Mouse (Mus musculus): Measurements from ENCODE around the gene Nqo2. TPM values are rescaled to one million over a fixed set of nuclear protein-coding genes. Genes with fewer than 3 reads are reported as not detected.

Gene Nqo2
- polyA plus RNA-seq, 1 experiment from 2014 or later: 26.4 TPM

GRCm38 (mm10) chr13:33951308-33952074, 13.0 kb upstream of the Nqo2 start:
- H3K4me2 ChIP-seq: no peak overlapping the region
- WGBS: 86% methylated on average over 4 of the region's 4 CpGs
- no peaks in the 10 kb centered on the region for H3K4me1 ChIP-seq
- H3K4me3 ChIP-seq (replicated peaks): no peak overlapping the region
- H3K36me3 ChIP-seq: no peaks in the 10 kb centered on the region
- H3K9me3 ChIP-seq: no peaks in the 10 kb centered on the region
- H3K9ac ChIP-seq: no peak overlapping the region
- no peak overlapping the region for H3K27ac ChIP-seq
- ATAC-seq (ENCODE audit: insufficient read depth, low FRiP score, low read depth): no peak
- H3K27me3 ChIP-seq (replicated peaks): no peaks in the 10 kb centered on the region

- ATAC-seq (ENCODE audit: insufficient read depth, low FRiP score, low read depth): no peak
- H3K4me1 ChIP-seq: no peaks in the 10 kb centered on the region
- no peak overlapping the region for H3K4me2 ChIP-seq
- no peaks in the 10 kb centered on the region for H3K36me3 ChIP-seq
- no peak overlapping the region for H3K9ac ChIP-seq
- no peaks in the 10 kb centered on the region for H3K9me3 ChIP-seq
- H3K4me3 ChIP-seq (replicated peaks): no peak overlapping the region
- no peak overlapping the region for H3K27ac ChIP-seq
- H3K27me3 ChIP-seq (replicated peaks): no peaks in the 10 kb centered on the region
- WGBS: 42% methylated on average over 1 of the region's 1 CpGs
Measured at GRCm38 (mm10) chr13:33952075-33952449, 12.4 kb upstream of the Nqo2 start.

DNA sequence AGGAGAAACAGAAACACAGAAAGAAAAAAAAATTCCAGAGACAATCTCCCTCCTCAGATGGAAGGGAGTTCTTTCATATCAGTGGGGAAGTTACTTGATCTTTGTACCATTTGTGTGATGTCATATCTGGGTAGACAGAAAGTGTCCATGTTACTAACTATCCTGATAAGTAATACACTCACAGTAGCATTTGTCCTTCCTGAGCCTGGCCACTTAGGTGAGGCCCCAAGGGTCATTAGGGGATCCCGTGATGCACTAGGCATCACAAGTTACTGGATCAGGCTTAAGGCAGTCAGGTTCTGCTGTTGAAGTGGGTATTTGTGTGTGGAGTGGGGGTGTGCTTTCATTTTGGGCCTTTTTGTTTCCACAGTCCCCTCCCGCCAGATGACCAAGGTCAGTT, 11.5 kb upstream of the Nqo2 start:
- H3K4me2 ChIP-seq: no peak overlapping the region
- ATAC-seq (ENCODE audit: insufficient read depth, low FRiP score, low read depth): no peak
- 86% methylated on average over 2 of the region's 2 CpGs for WGBS
- H3K27ac ChIP-seq: no peak overlapping the region
- H3K27me3 ChIP-seq (replicated peaks): no peaks in the 10 kb centered on the region
- no peaks in the 10 kb centered on the region for H3K4me1 ChIP-seq
- no peak overlapping the region for H3K4me3 ChIP-seq (replicated peaks)
- H3K9me3 ChIP-seq: no peaks in the 10 kb centered on the region
- H3K9ac ChIP-seq: no peak overlapping the region
- H3K36me3 ChIP-seq: no peaks in the 10 kb centered on the region

DNA sequence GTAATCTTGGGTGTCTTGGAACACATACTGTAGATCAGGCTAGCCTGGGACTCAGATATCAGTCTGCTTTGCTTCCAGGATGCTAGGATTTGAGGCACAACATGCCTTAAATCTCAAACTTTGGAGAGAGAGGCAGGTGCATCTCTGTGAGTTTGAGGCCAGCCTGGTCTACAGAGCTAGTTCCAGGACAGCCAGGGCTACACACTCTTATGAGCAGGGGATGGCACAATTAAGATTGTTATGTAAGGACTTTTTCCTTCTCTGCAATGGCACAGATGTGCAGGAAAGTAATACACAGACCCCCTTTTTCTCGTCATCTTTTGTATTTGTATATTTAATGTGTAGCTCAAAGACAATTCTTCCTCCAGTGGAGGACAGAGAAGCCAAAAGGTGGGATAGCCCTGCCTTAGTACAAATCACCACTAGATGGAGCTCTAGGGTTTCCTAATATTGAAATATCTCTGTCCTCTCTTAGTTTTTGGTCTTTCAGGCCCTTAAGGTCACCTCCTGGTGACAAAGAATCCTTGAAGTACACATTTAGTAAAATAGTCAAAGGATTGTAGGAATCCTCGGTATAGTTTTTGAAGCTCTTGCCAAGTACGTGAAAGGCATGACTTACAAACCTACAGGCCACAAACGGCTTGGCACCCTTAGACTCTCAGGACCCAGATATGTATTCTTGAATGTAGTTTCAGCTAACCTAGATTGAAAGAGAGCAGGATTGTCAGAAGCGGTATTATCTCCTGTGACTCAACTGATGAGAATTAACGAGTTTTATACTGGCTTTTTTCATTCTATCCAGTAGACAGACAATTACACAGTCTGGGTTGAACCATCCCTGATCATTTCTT, 7.7 kb upstream of the Nqo2 start:
- Histone ChIP-seq H3K27me3 (replicated peaks) (no peaks in the 10 kb centered on the region), H3K4me3 (replicated peaks) (no peak overlapping the region), H3K36me3 (no peaks in the 10 kb centered on the region), H3K27ac (no peak overlapping the region), H3K9ac (no peak overlapping the region), H3K9me3 (no peaks in the 10 kb centered on the region), H3K4me1 (no peaks in the 10 kb centered on the region), H3K4me2 (no peak overlapping the region)
- WGBS: 40% methylated on average over 6 of the region's 6 CpGs
- ATAC-seq (ENCODE audit: insufficient read depth, low FRiP score, low read depth): no peak

DNA sequence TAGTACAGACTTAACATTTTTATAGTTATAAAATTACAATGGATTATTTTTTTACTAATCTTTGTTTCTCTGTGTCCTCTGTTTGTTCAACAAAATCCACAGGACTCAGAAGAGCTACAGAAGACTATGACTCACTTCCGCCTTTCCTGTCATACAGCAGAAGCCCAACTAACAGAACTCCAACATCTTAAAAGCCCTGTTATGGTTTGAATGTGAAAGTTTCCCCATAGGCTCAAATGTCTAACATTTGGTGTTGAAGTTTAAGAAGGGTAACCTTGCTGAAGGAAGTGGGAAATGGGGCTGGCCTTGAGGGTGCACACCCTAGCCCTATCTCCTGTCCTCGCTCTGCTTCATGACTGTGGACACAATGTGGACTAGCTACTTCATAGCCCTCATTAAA, 4.7 kb upstream of the Nqo2 start:
- no peaks in the 10 kb centered on the region for H3K27me3 ChIP-seq (replicated peaks)
- H3K27ac ChIP-seq: no peak overlapping the region
- no peak overlapping the region for H3K9ac ChIP-seq
- no peak overlapping the region for H3K4me3 ChIP-seq (replicated peaks)
- H3K4me2 ChIP-seq: no peak overlapping the region
- no peaks in the 10 kb centered on the region for H3K36me3 ChIP-seq
- no peaks in the 10 kb centered on the region for H3K4me1 ChIP-seq
- ATAC-seq (ENCODE audit: insufficient read depth, low FRiP score, low read depth): no peak
- no peaks in the 10 kb centered on the region for H3K9me3 ChIP-seq
- WGBS: 92% methylated on average over 2 of the region's 2 CpGs

DNA sequence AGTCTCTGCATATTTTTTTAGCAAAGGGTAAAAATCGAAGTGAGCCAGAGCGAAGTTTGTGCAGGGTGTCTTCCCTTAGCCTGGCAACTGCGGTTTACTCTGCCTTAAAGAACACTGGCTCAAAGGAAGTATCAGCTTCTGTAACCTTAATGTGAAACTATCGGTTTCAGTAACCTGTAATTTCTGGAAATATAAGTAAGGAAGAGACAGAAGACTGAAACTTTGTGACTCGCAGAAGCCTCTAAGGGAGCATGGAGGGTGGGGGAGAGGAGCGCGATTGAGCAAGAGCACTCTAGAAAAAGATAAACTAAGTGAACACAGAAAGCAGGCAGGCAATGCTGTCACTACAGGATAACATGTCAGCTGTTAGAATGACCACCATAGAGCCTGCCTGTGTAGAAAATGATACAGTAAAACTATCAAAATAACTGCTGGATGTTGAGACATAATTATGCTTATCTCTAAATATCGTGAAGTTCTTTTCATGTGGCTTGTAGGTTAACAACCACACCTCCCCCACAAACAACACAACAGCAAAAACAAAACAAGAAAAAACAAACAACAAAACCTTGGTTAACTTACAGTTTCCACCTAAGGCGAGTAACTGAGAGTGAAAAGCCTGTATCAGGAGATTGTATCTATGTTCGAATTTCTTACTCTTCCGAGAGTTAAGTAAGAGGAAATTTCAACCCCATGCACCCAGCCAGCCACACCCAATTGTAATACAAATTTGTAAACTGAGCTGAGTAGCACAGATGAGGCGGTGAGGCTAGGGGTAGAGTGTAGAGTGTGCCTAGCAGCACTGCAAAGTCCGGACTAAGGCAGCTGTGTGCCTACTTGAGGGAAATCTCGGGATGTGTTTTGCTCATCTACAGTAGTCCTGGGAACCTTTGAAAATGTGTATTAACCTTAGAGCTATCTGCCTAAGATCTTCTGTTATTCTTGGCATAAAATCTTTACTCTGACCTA, 853 bp downstream of the Nqo2 start:
- Histone ChIP-seq H3K4me1 (0 out of 2 replicates have a peak, but pooled peaks cover 6% of the 10 kb centered on the region), H3K9ac (peak overlapping the region; percentile 52), H3K4me3 (replicated peaks) (peak overlapping the region; percentile 59), H3K27ac (peak overlapping the region; percentile 96), H3K27me3 (replicated peaks) (no peaks in the 10 kb centered on the region), H3K36me3 (no peaks in the 10 kb centered on the region), H3K9me3 (no peaks in the 10 kb centered on the region), H3K4me2 (peak overlapping the region; percentile 66)
- peak; percentile 56; the same call in 1 of the 2 replicates for ATAC-seq (ENCODE audit: insufficient read depth, low FRiP score, low read depth)
- WGBS: 13% methylated on average over 14 of the region's 14 CpGs

GRCm38 (mm10) chr13:33966025-33966412, 1.5 kb downstream of the Nqo2 start:
- peak overlapping the region; percentile 59; the same call in 1 of the 2 replicates for H3K4me3 ChIP-seq (replicated peaks)
- 32% methylated on average over 4 of the region's 4 CpGs for WGBS

DNA sequence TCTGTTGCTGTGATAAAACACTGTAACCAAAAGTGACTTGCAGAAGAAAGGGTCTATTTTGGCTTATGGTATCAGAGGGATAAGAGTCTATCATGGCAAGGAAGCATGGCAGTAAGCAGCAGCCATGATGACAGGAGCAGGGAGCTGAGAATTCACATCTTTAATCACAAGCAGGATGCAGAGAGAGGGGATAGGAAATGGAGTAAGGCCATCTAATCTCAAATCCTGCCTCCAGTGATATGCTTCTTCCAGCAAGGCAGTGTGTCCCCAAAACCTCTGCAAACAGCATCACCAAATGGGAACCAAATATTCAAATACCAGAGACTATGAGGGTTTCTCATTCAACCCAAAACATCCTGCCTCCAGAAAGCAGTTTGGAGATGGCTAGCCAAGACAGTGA, 2.1 kb downstream of the Nqo2 start:
- H3K4me1 ChIP-seq: 0 out of 2 replicates have a peak, but pooled peaks cover 6% of the 10 kb centered on the region
- no peak overlapping the region for H3K4me3 ChIP-seq (replicated peaks)
- ATAC-seq (ENCODE audit: insufficient read depth, low FRiP score, low read depth): no peak
- no peaks in the 10 kb centered on the region for H3K36me3 ChIP-seq
- H3K27ac ChIP-seq: no peak overlapping the region
- H3K27me3 ChIP-seq (replicated peaks): no peaks in the 10 kb centered on the region
- H3K9ac ChIP-seq: no peak overlapping the region
- H3K9me3 ChIP-seq: no peaks in the 10 kb centered on the region
- no peak overlapping the region for H3K4me2 ChIP-seq

More at GRCm38 (mm10) chr13:33966025-33966412, 1.5 kb downstream of the Nqo2 start:
- 0 out of 2 replicates have a peak, but pooled peaks cover 6% of the 10 kb centered on the region for H3K4me1 ChIP-seq
- H3K9me3 ChIP-seq: no peaks in the 10 kb centered on the region
- H3K9ac ChIP-seq: no peak overlapping the region
- H3K4me2 ChIP-seq: peak overlapping the region; percentile 66
- ATAC-seq (ENCODE audit: insufficient read depth, low FRiP score, low read depth): no peak
- H3K27ac ChIP-seq: no peak overlapping the region
- no peaks in the 10 kb centered on the region for H3K36me3 ChIP-seq
- no peaks in the 10 kb centered on the region for H3K27me3 ChIP-seq (replicated peaks)

- Histone ChIP-seq H3K4me2 (no peak overlapping the region), H3K4me1 (no peaks in the 10 kb centered on the region), H3K27ac (no peak overlapping the region), H3K9me3 (no peaks in the 10 kb centered on the region), H3K9ac (no peak overlapping the region), H3K27me3 (replicated peaks) (no peaks in the 10 kb centered on the region), H3K36me3 (no peaks in the 10 kb centered on the region), H3K4me3 (replicated peaks) (no peak overlapping the region)
- WGBS: 80% methylated on average over 5 of the region's 5 CpGs
- no peak for ATAC-seq (ENCODE audit: insufficient read depth, low FRiP score, low read depth)
Measured at GRCm38 (mm10) chr13:33989625-33990024, 25.1 kb downstream of the Nqo2 start.

DNA sequence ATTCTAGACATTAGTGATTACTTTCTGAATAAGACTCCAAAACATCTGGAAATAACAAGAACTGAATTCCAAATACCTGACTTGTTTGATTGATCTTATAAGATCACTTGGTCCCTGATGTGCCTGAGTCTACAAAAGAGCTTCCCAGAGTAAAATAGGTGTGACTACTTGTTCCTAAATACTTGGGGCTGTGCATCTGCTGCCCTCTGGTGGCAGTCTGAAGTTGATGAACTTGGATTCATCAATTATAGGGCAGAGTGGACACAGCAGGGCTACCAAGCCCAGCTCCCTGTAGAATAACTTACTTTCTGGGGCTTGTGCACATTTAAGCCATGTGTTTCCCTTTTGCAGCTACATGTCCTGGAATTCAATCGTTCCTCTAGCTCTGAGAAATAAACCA, 30.7 kb downstream of the Nqo2 start:
- Histone ChIP-seq H3K4me1 (no peaks in the 10 kb centered on the region), H3K27me3 (replicated peaks) (no peaks in the 10 kb centered on the region), H3K36me3 (no peaks in the 10 kb centered on the region), H3K4me3 (replicated peaks) (no peak overlapping the region), H3K27ac (no peak overlapping the region), H3K9me3 (no peaks in the 10 kb centered on the region), H3K9ac (no peak overlapping the region), H3K4me2 (no peak overlapping the region)
- 32% methylated on average over 1 of the region's 1 CpGs for whole genome bisulfite sequencing
- no peak for ATAC-seq (ENCODE audit: insufficient read depth, low FRiP score, low read depth)
